Mouse (Mus musculus) heart, embryonic 11.5 days (tissue): ENCODE measurements around the gene Kcnq1. TPM values are rescaled to one million over a fixed set of nuclear protein-coding genes. Genes with fewer than 3 reads are reported as not detected.

Source experiments
- ATAC-seq: fragments of 200-750 bp; cut with Nextera tagmentation; replicated peaks from 2 replicates; pipeline ENCODE4 v1.8.0; 2017; ENCODE audit warnings: moderate library complexity; ENCODE audit not compliant: insufficient number of reproducible peaks, low FRiP score, low TSS enrichment
- H3K27ac ChIP-seq: fragments of 300-500 bp; sonication (generic); 2 replicates; pipeline ENCODE4 v1.5.1; 2014; ENCODE audit warnings: mild to moderate bottlenecking, low read depth, low read length
- H3K27me3 ChIP-seq: fragments of 300-500 bp; sonication (generic); 2 replicates; pipeline ENCODE4 v1.6.1; 2014; ENCODE audit warnings: mild to moderate bottlenecking, low read length, mixed read lengths; ENCODE audit not compliant: control insufficient read depth, insufficient read depth
- H3K36me3 ChIP-seq: fragments of 300-500 bp; sonication (generic); 2 replicates; pipeline ENCODE4 v1.6.1; 2014; ENCODE audit warnings: mild to moderate bottlenecking, low read length, moderate library complexity, mixed read lengths; ENCODE audit not compliant: control insufficient read depth, insufficient read depth
- H3K4me1 ChIP-seq: fragments of 300-500 bp; sonication (generic); 2 replicates; pipeline ENCODE4 v1.6.1; 2014; ENCODE audit warnings: low read length; ENCODE audit not compliant: control insufficient read depth, insufficient read depth
- H3K4me2 ChIP-seq: fragments of 300-500 bp; sonication (generic); 2 replicates; pipeline ENCODE4 v1.6.1; 2014; ENCODE audit warnings: mild to moderate bottlenecking, moderate library complexity
- H3K4me3 ChIP-seq: fragments of 300-500 bp; sonication (generic); 2 replicates; pipeline ENCODE4 v1.5.1; 2014; ENCODE audit warnings: low read depth, low read length
- H3K9ac ChIP-seq: fragments of 300-500 bp; sonication (generic); 2 replicates; pipeline ENCODE4 v1.6.1; 2014; ENCODE audit warnings: mild to moderate bottlenecking, low read depth, low read length, moderate library complexity
- H3K9me3 ChIP-seq: fragments of 300-500 bp; sonication (generic); replicated peaks from 2 replicates; pipeline ENCODE4 v1.6.1; 2016; ENCODE audit warnings: low read length; ENCODE audit not compliant: control insufficient read depth
- WGBS: fragments of 180-500 bp; shearing (Covaris S2); extraction: QIAGEN DNeasy Blood & Tissue Kit; methylation state at CpG from one replicate; pipeline ENCODE4 v1.1.7; 2014; ENCODE audit not compliant: insufficient replicate concordance; 5-methylcytosine and 5-hydroxymethylcytosine counted together
- polyA plus RNA-seq: library from polyadenylated mRNA; unstranded; fragments of >200 nt; fragmentation: Nextera tagmentation; extraction: Ambion mirVana; gene quantifications from 2 replicates; pipeline ENCODE4 v1.2.1, GENCODE M21; 2014

The Kcnq1 gene
- polyA plus RNA-seq, 1 experiment from 2014 or later: 9.2 TPM

DNA sequence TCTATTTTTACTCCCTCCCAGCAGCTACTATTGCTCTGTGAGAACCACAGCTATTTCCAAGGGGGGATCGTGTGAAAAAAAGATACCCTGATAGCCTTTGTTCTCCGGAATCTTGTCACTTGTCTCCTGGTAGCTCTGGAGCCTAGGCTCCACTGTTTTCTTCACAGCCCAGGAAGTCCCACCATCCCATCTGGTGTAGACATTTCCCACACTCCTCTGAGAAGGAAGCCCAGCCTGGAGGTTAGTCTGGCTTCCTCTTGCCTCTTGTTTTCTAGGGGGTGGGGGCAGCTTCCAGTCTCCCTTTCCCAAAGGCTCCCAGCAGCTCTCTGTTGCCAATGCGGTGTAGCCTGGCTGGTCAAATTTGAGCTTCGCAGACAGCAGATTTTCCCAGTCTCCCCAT lies 251.7 kb downstream of the Kcnq1 start:
- 0 out of 2 replicates have a peak, but pooled peaks have one; percentile 46 for ATAC-seq
- peak overlapping the region; percentile 58 for H3K27ac ChIP-seq
- no peak overlapping the region for H3K4me3 ChIP-seq
- no peak overlapping the region for H3K9ac ChIP-seq
- no peak overlapping the region for H3K4me2 ChIP-seq
- H3K4me1 ChIP-seq: peaks cover 32% of the 10 kb centered on the region
- no peaks in the 10 kb centered on the region for H3K36me3 ChIP-seq
- no peaks in the 10 kb centered on the region for H3K9me3 ChIP-seq
- WGBS: 30% methylated on average over 4 of the region's 4 CpGs
- no peaks in the 10 kb centered on the region for H3K27me3 ChIP-seq

DNA sequence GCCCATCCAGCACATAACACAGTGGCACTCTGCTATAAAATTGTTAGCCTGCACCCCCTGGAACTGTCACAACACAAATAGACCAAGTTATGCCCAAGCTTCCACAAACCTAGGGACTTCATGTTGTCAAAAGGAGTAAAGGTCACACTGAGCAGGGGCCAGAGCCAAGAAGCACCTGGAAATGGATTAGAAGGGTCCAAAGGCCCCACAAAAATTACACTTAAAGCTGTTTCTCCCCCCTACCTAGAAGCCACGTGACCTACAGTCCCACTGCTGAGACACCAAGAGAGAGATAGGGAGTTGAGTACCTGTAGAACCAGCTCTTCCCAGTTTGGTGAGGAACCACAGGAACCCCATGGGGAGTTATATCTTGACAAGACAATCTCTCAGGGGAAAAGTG lies 253.6 kb downstream of the Kcnq1 start:
- WGBS: 74% methylated on average over 1 of the region's 1 CpGs
- no peak overlapping the region for H3K4me3 ChIP-seq
- H3K9ac ChIP-seq: no peak overlapping the region
- ATAC-seq: no peak
- H3K27ac ChIP-seq: no peak overlapping the region
- H3K36me3 ChIP-seq: no peaks in the 10 kb centered on the region
- H3K4me2 ChIP-seq: no peak overlapping the region
- H3K9me3 ChIP-seq: no peaks in the 10 kb centered on the region
- no peaks in the 10 kb centered on the region for H3K27me3 ChIP-seq
- H3K4me1 ChIP-seq: peaks cover 46% of the 10 kb centered on the region

DNA sequence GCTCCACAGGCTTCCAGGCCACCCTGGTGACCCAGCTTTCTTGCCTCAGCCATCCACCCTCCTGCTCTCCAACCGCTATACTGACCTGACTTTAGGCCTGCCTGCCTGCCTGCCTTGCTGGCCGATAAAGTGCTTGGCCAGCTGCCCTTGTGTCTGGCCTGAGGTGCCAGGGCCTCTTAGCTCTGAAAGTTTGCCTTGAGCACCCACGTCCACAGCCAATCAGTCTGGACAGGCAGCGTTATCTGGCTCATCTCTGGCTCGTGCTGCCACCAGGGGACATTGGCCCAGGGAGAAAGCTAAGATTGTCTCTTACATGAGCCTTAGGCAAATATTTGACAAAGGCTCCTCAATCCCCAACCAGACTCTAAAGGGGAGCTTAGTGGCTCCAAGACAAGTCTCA lies 254.6 kb downstream of the Kcnq1 start:
- Histone ChIP-seq H3K27me3 (no peaks in the 10 kb centered on the region), H3K4me2 (no peak overlapping the region), H3K9ac (no peak overlapping the region), H3K27ac (no peak overlapping the region), H3K36me3 (no peaks in the 10 kb centered on the region), H3K9me3 (no peaks in the 10 kb centered on the region), H3K4me3 (no peak overlapping the region), H3K4me1 (peaks cover 51% of the 10 kb centered on the region)
- 60% methylated on average over 5 of the region's 5 CpGs for WGBS
- ATAC-seq: no peak

DNA sequence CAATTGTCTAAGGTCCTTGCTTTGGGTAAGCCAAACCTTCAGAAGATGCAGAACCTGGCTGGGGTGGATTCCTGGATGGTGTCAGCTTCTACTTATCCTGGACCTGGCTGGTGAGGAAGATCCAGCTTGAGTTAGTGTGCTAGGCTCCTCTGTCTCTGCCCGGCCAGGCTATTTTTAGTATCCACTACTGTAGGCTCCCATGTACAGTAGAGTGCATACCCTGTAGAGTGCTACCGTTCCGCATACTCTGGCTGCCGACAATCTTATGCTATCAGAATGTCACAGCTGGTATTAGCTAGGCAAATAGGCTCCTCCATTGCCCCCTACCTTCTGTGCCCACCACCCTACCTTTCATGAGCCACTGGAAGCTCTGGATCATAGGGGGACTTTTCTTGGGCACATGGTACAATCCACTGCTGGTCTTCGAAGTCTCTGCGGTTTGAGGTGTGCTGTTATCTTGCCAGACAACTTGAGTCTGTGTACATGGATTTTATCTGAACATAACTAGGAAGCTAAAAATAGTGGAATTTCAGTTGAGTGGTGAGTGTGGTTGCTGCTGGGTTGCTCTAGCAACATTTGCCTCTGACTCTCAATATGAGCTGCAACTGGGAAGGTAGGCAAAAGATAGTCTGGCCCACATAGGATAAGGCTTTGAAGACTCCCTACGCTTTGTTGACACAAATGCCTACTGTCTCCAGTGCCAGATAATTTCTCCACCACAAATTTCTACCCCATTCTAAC lies 258.1 kb downstream of the Kcnq1 start:
- H3K27me3 ChIP-seq: no peaks in the 10 kb centered on the region
- no peak for ATAC-seq
- 41% methylated on average over 7 of the region's 7 CpGs for WGBS
- H3K27ac ChIP-seq: peak overlapping the region; percentile 76
- H3K4me1 ChIP-seq: peaks cover 54% of the 10 kb centered on the region
- H3K4me3 ChIP-seq: no peak overlapping the region
- no peak overlapping the region for H3K9ac ChIP-seq
- H3K9me3 ChIP-seq: no peaks in the 10 kb centered on the region
- peak overlapping the region; percentile 30 for H3K4me2 ChIP-seq
- H3K36me3 ChIP-seq: no peaks in the 10 kb centered on the region

DNA sequence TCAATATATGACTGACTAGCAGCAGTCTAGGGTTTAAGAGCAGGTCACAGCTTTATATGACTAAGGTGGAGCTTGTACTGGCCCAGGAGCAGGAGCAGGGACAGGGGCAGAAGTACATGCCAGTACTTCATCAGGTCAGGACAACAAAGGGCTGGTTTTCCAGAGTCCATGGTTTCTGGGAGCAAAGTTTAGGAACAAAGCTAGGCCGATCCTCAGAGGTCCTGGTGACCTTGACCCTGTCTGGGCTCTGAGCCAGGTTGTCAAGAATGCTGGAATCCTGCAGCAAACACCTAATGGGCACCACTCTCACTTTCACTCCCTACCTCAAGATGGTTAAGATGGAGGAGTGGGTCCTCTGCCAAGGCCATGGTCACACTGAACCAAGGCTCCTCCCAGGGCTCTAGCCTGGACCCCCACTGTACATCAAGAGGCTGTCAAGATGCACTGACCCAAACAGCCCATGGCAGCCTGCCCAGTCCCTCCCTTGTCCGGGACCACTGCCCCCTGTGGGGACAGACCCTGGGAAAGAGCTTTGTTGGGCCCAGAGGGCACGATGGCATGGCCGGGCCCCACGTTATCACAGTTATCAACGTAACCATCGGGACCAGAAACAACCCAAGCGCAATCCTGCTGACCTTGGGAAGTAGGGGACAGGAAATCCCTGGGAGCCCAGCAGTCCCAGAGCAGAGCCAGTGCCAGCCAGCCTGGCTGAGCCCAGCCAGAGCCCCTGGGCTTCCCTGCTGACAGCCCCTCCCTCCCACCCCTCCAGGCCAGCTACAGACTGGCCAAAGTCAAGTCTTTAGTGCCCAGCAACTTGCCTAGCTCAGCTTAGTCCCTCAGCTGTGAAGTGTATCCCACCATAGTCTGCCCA lies 259.0 kb downstream of the Kcnq1 start:
- Histone ChIP-seq H3K27me3 (no peaks in the 10 kb centered on the region), H3K9me3 (no peaks in the 10 kb centered on the region), H3K9ac (no peak overlapping the region), H3K4me3 (no peak overlapping the region), H3K36me3 (no peaks in the 10 kb centered on the region), H3K4me2 (no peak overlapping the region), H3K4me1 (peaks cover 44% of the 10 kb centered on the region), H3K27ac (peak overlapping the region; percentile 76)
- peak; percentile 23 for ATAC-seq
- 37% methylated on average over 8 of the region's 8 CpGs for WGBS

DNA sequence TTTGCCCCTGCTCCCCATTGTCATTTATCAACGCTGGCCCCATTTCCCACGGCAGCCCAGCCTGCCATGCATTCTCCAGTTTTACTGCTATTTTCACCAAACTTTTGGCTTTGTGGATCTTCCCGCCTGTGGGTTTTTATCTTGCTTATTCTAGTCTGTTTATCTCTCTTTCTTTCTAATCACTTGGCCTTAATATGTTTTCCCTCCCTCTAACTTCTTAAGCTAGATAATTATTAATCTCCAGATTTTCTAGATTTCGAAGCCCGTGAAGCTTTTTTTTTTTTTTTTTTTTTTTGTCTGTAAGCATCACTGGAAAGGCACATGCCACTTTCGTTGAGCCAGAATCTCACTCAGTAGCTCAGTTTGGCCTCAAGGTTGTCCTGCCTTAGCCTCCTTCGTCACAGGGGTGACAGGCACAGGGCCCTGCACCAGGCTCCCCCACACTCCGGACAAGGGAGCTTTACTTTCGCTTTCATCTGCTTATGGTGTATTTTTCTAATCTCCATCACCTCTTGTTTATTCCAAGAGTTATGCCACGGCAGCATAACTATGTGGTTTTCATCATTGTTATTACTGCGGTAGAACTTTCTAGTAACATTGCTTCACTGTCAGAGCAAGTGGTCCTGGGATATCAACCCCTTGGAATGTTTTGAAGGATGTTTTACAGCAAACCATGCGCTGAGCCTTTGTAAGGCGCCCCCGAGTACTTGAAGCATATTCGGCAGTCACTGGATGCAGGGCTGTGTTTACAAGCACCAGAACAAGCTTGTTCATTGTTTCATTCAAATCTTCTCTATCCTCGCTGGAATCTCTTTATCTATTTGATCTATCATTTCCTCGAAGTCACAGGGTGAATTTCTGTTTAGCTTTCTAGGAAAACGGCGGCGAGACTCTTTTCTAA lies 261.5 kb downstream of the Kcnq1 start:
- Histone ChIP-seq H3K36me3 (no peaks in the 10 kb centered on the region), H3K27ac (peak overlapping the region; percentile 30; the same call in 1 of the 2 replicates), H3K4me1 (peaks cover 54% of the 10 kb centered on the region), H3K27me3 (no peaks in the 10 kb centered on the region), H3K4me3 (no peak overlapping the region), H3K9ac (no peak overlapping the region), H3K9me3 (no peaks in the 10 kb centered on the region), H3K4me2 (no peak overlapping the region)
- ATAC-seq: no peak
- WGBS: 50% methylated on average over 20 of the region's 20 CpGs

DNA sequence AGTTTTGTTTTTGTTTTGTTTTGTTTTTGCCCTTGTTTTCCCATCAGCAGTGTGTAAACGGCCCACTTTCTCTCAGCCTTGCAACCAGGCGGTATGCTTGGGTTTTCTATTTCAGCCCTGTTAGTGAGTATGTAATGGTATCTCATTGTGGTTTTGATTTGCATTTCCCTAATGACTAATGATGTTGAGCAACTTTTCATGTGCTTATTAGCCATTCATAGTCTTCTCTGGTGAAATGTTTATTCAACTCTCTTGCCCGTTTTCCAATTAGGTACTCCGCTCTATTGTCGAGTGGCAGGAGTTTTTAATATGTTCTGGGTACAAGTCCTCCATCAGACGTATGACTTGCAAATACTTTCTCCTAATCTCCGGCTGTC lies 262.1 kb downstream of the Kcnq1 start:
- peaks cover 61% of the 10 kb centered on the region for H3K4me1 ChIP-seq
- ATAC-seq: no peak
- WGBS: 76% methylated on average over 7 of the region's 7 CpGs
- no peak overlapping the region for H3K27ac ChIP-seq
- no peak overlapping the region for H3K4me2 ChIP-seq
- H3K27me3 ChIP-seq: no peaks in the 10 kb centered on the region
- H3K9ac ChIP-seq: no peak overlapping the region
- H3K36me3 ChIP-seq: no peaks in the 10 kb centered on the region
- no peaks in the 10 kb centered on the region for H3K9me3 ChIP-seq
- H3K4me3 ChIP-seq: no peak overlapping the region

DNA sequence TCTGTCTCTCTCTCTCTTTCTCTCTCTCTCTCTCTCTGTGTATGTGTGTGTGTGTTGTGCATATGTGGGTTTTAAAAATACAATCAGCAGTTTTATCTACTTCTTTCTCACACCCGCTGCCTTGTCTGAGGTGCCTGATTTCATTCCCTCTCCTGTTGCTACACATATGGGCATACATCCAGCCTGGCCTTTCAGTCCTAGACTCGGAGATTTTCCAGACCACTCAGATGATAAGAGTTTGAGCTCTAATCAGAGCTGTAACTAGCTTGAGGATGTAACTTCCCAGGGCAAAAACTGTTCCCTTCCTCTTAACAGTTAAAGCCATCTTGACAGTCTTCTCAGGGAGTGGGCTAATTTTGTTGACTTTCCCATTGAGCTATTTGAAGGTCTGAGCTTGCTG lies 265.2 kb downstream of the Kcnq1 start:
- Histone ChIP-seq H3K4me3 (no peak overlapping the region), H3K4me1 (peaks cover 57% of the 10 kb centered on the region), H3K27me3 (no peaks in the 10 kb centered on the region), H3K9ac (no peak overlapping the region), H3K4me2 (no peak overlapping the region), H3K9me3 (no peaks in the 10 kb centered on the region), H3K27ac (peak overlapping the region; percentile 70), H3K36me3 (no peaks in the 10 kb centered on the region)
- ATAC-seq: peak; percentile 61; the same call in 1 of the 2 replicates
- WGBS: 8% methylated on average over 2 of the region's 2 CpGs
